Mouse (Mus musculus): ENCODE measurements around the gene Myh14. TPM values are rescaled to one million over a fixed set of nuclear protein-coding genes. Genes with fewer than 3 reads are reported as not detected.

Myh14 gene
- total and polyA plus RNA-seq, 3 experiments: under 0.01 to 0.08 TPM; not detected in 1

GRCm38 (mm10) chr7:44576333-44576844, 94.3 kb downstream of the Myh14 start:
- no peaks in the 10 kb centered on the region for H3K9me3 ChIP-seq (replicated peaks; ENCODE audit: insufficient read depth, low read length)
- H3K27me3 ChIP-seq (ENCODE audit: control insufficient read depth in 1 of 2, insufficient read depth in 2 of 2, low read length in 2 of 2): no peaks in the 10 kb centered on the region
- no peaks in the 10 kb centered on the region for H3K36me3 ChIP-seq (ENCODE audit: control insufficient read depth in 1 of 2, insufficient read depth in 2 of 2, low read length in 2 of 2)
- H3K9ac ChIP-seq (ENCODE audit: control insufficient read depth, low read depth, low read length, poor library complexity, severe bottlenecking): no peak overlapping the region
- H3K79me2 ChIP-seq (ENCODE audit: control insufficient read depth, insufficient read depth, low read length, poor library complexity): no peaks in the 10 kb centered on the region
- DNase-seq (ENCODE audit: low read depth, low spot score): no peak
- H3K4me3 ChIP-seq (ENCODE audit: control insufficient read depth in 1 of 2, insufficient read depth in 1 of 2, low read depth in 2 of 2, low read length in 2 of 2): no peak overlapping the region
- no peak overlapping the region for H3K27ac ChIP-seq (ENCODE audit: control insufficient read depth, low read depth, low read length)
- TF ChIP-seq MYB (IDR thresholded peaks at IDR 0.05; ENCODE audit: low read depth, low read length): no peak
- TF ChIP-seq RCOR1 (IDR thresholded peaks at IDR 0.05; ENCODE audit: low read depth, low read length): no peak
- TF ChIP-seq ZMIZ1 (IDR thresholded peaks at IDR 0.05; ENCODE audit: low read depth, low read length): no peak
- no peak for TF ChIP-seq KAT2A (conservative IDR thresholded peaks at IDR 0.05; ENCODE audit: low read depth, low read length)
- no peak for TF ChIP-seq UBTF (IDR thresholded peaks at IDR 0.05; ENCODE audit: borderline replicate concordance, insufficient read depth, low read depth, low read length)
- TF ChIP-seq JUND (IDR thresholded peaks at IDR 0.05; ENCODE audit: low read depth, low read length): no peak
- TF ChIP-seq SMC3 (IDR thresholded peaks at IDR 0.05; ENCODE audit: low read depth, low read length): no peak
- TF ChIP-seq MAZ (IDR thresholded peaks at IDR 0.05; ENCODE audit: low read depth, low read length): no peak
- no peak for TF ChIP-seq BHLHE40 (IDR thresholded peaks at IDR 0.05; ENCODE audit: borderline replicate concordance, low read depth, low read length)
- no peak for TF ChIP-seq POLR2AphosphoS2 (IDR thresholded peaks at IDR 0.05; ENCODE audit: low read length)
- TF ChIP-seq E2F4 (IDR thresholded peaks at IDR 0.05; ENCODE audit: borderline replicate concordance, low read depth, low read length): no peak
- TF ChIP-seq EP300 (IDR thresholded peaks at IDR 0.05; ENCODE audit: low read depth in 1 of 2, low read length in 2 of 2): no peak
- 0 out of 4 replicates have a peak, but pooled peaks cover 0 to under 1% of the 10 kb centered on the region in 2 experiments for H3K4me1 ChIP-seq (ENCODE audit: control insufficient read depth in 1 of 2, insufficient read depth in 2 of 2, low read length in 2 of 2)

- Histone ChIP-seq H3K9ac (ENCODE audit: control insufficient read depth, low read depth, low read length, poor library complexity, severe bottlenecking) (no peak overlapping the region), H3K4me1 (ENCODE audit: control insufficient read depth in 1 of 2, insufficient read depth in 2 of 2, low read length in 2 of 2) (no peaks in the 10 kb centered on the region), H3K36me3 (ENCODE audit: control insufficient read depth in 1 of 2, insufficient read depth in 2 of 2, low read length in 2 of 2) (no peaks in the 10 kb centered on the region), H3K27me3 (ENCODE audit: control insufficient read depth in 1 of 2, insufficient read depth in 2 of 2, low read length in 2 of 2) (no peaks in the 10 kb centered on the region), H3K4me3 (ENCODE audit: control insufficient read depth in 1 of 2, insufficient read depth in 1 of 2, low read depth in 2 of 2, low read length in 2 of 2) (no peak overlapping the region), H3K9me3 (replicated peaks; ENCODE audit: insufficient read depth, low read length) (no peaks in the 10 kb centered on the region), H3K27ac (ENCODE audit: control insufficient read depth, low read depth, low read length) (no peak overlapping the region), H3K79me2 (ENCODE audit: control insufficient read depth, insufficient read depth, low read length, poor library complexity) (no peaks in the 10 kb centered on the region)
- no peak for DNase-seq (ENCODE audit: low read depth, low spot score)
- TF ChIP-seq SMC3 (IDR thresholded peaks at IDR 0.05; ENCODE audit: low read depth, low read length) (no peak), CHD1 (IDR thresholded peaks at IDR 0.05; ENCODE audit: low read depth, low read length) (no peak), ZC3H11A (IDR thresholded peaks at IDR 0.05; ENCODE audit: low read depth, low read length) (no peak), MXI1 (IDR thresholded peaks at IDR 0.05; ENCODE audit: low read depth, low read length) (no peak), GATA1 (IDR thresholded peaks at IDR 0.05; ENCODE audit: low read depth, low read length) (no peak), ELF1 (IDR thresholded peaks at IDR 0.05; ENCODE audit: low read depth, low read length) (no peak), TCF12 (IDR thresholded peaks at IDR 0.05; ENCODE audit: low read depth, low read length) (no peak), RCOR1 (IDR thresholded peaks at IDR 0.05; ENCODE audit: low read depth, low read length) (no peak), JUND (IDR thresholded peaks at IDR 0.05; ENCODE audit: low read depth, low read length) (no peak), MAZ (IDR thresholded peaks at IDR 0.05; ENCODE audit: low read depth, low read length) (no peak), TAL1 (IDR thresholded peaks at IDR 0.05; ENCODE audit: low read length) (no peak), ZMIZ1 (IDR thresholded peaks at IDR 0.05; ENCODE audit: low read depth, low read length) (no peak), ETS1 (IDR thresholded peaks at IDR 0.05; ENCODE audit: low read depth, low read length) (no peak), NRF1 (IDR thresholded peaks at IDR 0.05; ENCODE audit: insufficient read depth, low read depth, low read length, poor library complexity, severe bottlenecking) (no peak), ZKSCAN1 (IDR thresholded peaks at IDR 0.05; ENCODE audit: low read depth, low read length) (no peak), MYB (IDR thresholded peaks at IDR 0.05; ENCODE audit: low read depth, low read length) (no peak), TBP (IDR thresholded peaks at IDR 0.05; ENCODE audit: low read depth, low read length) (no peak)
These were observed 97.6 kb downstream of the Myh14 start for GRCm38 (mm10) chr7:44572956-44573484.

Data from MEL (cell line).